Mouse (Mus musculus): Measurements from ENCODE around the gene Hectd3.

DNA sequence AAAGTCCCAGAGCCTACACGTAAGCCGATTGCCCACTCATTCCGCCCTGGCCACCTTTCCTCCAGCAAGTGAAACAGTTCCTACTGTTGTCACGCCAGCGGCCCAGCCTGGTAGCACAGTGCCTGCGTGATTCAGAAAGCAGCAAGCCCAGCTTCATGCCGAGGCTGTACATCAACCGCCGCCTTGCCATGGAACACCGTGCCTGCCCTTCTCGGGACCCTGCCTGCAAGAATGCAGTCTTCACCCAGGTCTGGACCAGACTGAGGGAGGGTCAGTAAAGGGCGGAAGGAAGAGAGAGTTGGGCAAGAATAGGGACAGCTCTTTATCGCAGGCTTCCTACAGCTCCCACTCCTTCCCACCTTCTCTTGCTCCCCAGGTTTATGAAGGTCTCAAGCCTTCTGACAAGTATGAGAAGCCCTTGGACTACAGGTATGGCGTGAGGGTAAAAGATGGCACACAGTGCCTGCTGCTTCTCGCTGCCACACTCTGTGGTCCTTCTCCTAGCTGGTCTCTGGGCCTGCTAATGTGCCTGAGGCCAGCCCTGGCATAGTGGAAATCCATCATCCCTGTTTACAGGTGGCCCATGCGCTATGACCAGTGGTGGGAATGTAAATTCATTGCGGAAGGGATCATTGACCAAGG is 4.5 kb downstream of the Hectd3 start:
- TF ChIP-seq POLR2A (IDR thresholded peaks at IDR 0.05; ENCODE audit: extremely low read depth, insufficient read depth, low read length), result no peak
- no peak for TF ChIP-seq CTCF (IDR thresholded peaks at IDR 0.05; ENCODE audit: low read depth, low read length)
